Mouse (Mus musculus) cerebellum, adult 9-11 months (tissue): Measurements from ENCODE around the gene Cabin1.
A peak's percentile ranks its signal among the peaks of the same experiment; 100 is the strongest.

ENCODE experiments used
- DNase-seq: peaks from one replicate; pipeline ENCODE4 v3.0.0; 2022

Cabin1 gene

GRCm38 (mm10) chr10:75697693-75698092 lies 66.4 kb downstream of the Cabin1 start:
- DNase-seq = no peak

- DNase-seq = no peak
These were observed 67.4 kb downstream of the Cabin1 start for GRCm38 (mm10) chr10:75696597-75697355.

- no peak for DNase-seq
These were observed 68.6 kb downstream of the Cabin1 start for GRCm38 (mm10) chr10:75695521-75695920.

GRCm38 (mm10) chr10:75695078-75695477 lies 69.1 kb downstream of the Cabin1 start:
- DNase-seq = no peak

GRCm38 (mm10) chr10:75694567-75694966 lies 69.6 kb downstream of the Cabin1 start:
- DNase-seq = no peak

DNA sequence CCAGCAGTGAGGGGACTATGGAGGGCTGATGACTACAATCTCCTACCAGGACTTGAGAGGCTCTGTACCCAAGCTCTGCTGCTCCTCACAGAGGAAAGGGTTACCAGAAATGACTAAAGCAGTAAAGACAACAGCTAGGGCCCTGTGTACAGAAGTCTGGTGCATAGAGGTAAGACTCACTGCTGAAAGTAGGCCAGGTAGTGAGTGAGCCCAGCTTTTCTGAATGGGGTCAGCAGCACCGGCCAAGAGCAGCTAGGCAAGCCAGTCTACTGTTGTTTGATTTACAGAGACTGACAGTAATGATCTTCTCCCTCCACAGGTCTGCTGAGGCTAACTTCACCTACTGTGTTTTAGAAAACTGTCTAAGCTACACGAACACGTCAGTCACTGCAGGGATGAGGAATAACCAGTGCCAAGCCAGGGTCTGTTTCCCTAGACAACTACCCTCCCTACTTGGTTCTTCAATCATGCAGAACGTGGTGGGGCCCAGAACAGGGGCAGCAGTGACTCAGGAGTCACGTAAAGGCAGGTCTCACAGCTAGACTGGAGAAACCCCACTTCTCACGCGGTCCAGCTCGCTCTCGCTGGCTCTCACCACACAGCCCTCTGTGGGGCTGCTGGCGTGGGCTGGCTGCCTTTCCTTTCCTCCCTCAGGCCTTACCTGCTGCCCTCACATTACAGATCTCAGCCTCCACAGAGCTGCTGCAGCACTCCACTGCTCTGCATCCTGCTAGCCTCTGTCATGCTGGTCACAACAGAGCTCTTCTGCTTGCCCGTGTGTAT lies 70.5 kb downstream of the Cabin1 start:
- no peak for DNase-seq

DNA sequence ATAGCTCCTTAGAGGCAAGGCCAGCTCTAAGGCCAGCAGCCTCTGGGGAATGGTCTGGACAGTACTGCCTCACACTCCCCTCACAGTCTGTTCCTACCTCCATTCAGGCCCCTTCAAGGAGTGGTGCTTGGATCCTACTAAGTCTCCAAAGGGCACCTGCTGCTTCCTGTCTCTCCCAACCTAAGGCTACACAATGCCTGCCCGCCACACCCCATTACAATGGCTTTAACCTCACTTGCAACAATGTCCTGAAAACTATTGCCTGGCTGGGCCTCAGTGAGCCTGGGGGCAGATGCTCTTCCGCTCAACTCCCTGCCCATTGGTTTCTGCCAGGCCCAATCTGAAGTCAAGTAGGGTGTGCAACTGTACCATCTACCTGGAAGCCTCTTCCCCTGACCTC lies 75.5 kb downstream of the Cabin1 start:
- no peak for DNase-seq

DNA sequence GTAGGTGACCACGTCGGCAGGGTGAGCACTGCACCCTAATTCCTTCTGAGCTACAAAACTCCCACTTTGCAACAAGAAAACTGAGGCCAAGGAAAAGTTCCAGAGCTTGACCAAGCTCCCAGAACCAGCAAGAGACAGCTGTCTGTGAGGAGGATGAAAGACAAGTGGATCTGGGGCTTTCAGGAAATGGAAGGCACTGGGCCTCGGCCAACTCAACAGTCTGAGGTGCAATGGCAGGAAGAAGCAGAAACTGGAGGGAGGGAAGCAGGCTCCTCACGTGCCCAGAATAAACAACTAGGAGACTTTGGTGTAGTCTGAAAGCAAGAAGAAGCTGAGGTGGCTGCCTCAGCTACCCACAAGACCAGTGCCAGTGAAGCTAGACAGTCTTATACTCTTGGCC lies 77.4 kb downstream of the Cabin1 start:
- no peak for DNase-seq

- DNase-seq = no peak
These were observed 79.8 kb downstream of the Cabin1 start for GRCm38 (mm10) chr10:75684035-75685004.

GRCm38 (mm10) chr10:75680574-75681001 lies 83.6 kb downstream of the Cabin1 start:
- peak; percentile 72 for DNase-seq

- no peak for DNase-seq
These were observed 84.9 kb downstream of the Cabin1 start for GRCm38 (mm10) chr10:75679204-75679603.

DNA sequence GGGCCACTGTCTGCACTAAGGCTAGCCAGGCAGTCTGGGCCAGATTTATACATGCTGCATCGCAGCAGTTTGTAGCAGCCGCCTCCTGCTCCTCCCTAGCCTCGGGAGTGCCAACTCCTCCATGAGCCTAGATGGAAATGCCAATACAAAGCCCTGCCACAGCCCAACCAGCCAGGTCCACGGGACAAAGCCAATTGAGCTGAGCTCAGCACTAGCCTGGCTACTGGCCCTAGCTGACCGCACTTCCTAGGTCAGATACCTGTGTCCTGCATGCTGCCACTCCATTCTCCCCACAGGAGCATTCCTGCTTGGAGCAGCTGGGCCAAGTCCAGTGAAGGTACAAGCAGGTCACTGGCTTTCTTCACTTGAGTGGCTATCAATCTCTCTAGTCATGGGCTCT lies 86.2 kb downstream of the Cabin1 start:
- peak; percentile 86 for DNase-seq

- no peak for DNase-seq
These were observed 86.6 kb downstream of the Cabin1 start for GRCm38 (mm10) chr10:75677571-75677970.

DNA sequence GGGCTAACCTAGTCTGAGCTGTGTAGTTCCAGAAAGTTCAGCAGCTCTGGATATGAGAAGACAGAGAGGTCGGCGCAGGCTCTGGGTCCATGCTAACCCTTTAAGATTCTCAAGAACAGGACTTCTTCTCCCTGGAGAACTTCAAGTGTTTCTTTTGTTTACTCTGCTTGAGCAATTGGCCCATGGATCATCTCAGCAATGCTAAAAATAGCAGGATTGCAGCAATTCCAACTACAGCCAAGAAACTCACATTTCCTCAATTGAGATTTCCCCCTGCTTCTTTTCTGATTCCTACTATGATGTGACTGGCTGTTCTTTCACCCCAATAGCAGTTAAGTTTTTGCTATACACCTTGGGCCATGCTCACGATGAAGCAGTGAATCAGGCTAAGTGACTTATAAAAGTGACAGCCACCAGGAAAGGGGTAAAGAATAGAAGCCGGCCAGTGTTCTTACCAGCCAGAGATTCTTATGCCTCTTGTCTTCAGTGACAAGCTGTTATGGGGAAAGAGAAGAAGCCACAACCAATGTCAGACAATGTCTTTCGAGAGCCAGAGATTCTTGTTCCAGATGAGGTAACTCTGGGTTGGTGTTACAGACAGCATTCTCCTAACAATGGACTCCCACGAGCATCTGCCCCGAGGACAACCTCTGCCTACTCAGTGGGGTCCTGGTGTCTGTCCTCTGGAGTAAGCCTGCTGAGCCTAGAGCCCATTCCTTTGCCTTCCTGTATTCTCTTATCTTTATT lies 87.1 kb downstream of the Cabin1 start:
- DNase-seq = no peak

GRCm38 (mm10) chr10:75676286-75676685 lies 87.9 kb downstream of the Cabin1 start:
- DNase-seq = no peak

- no peak for DNase-seq
These were observed 88.5 kb downstream of the Cabin1 start for GRCm38 (mm10) chr10:75675594-75675993.

GRCm38 (mm10) chr10:75669936-75670335 lies 94.2 kb downstream of the Cabin1 start:
- no peak for DNase-seq

DNA sequence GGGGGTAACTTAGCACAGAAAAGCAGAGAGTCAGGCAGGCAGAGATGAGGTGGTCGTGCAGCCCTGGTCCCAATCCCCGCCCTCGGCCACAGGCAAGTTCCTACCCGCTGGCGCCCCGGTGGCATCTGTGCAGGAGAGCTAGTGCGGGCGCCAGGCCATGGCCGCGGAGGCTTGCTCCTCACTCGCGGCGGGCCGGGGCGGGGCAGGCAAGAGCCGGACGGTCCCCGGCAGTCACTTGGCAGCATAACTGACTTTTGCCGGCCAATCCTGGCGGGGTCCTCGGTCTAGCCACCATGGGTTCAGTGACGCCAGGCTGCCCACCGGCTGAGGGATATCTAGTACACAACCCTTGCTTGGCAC lies 96.2 kb downstream of the Cabin1 start:
- DNase-seq = peak; percentile 90

GRCm38 (mm10) chr10:75667115-75667910 lies 96.8 kb downstream of the Cabin1 start:
- peak; percentile 89 for DNase-seq

GRCm38 (mm10) chr10:75666451-75667030 lies 97.6 kb downstream of the Cabin1 start:
- peak; percentile 75 for DNase-seq

DNA sequence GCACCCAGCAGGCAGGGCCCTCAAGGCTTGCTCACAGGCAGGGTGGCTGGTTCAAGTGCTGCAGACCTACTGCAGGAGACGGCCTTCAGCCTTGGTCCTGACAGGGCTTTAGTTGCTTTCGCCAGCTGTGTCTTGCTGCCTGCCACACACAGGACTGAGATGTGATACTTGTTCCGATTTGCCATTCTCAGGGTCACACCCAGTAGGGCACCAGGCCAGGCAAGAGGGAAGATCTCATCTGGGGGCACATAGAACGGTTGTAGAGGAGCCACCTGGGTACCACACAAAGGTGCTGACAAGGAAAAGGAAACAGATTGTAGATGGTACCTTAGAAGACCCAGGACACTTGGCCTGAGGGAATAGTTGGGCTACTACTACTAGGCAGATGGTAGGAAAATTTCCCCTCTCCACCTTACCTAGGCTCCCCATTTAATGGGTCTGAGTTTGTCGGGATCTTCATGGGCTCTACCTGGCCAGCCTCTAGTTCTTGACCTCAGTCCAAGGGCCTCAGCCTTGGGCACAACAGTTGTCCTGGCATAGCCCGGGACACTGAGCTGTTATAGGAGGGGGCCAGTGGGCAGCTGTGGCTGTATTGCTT lies 99.4 kb downstream of the Cabin1 start:
- DNase-seq = peak; percentile 64
